Mouse (Mus musculus) telencephalon, adult 2 months (tissue): ENCODE measurements around the gene Prrc2b.

Experiments used
- DNase-seq: peaks from one replicate; pipeline ENCODE4 v3.0.0-alpha.2; 2011; ENCODE audit warnings: low read depth, low spot score

Prrc2b gene

GRCm38 (mm10) chr2:32182676-32183296 is 31.9 kb downstream of the Prrc2b start:
- peak; percentile 78 for DNase-seq

- peak; percentile 75 for DNase-seq
These were observed 36.2 kb downstream of the Prrc2b start for GRCm38 (mm10) chr2:32187019-32187551.

DNA sequence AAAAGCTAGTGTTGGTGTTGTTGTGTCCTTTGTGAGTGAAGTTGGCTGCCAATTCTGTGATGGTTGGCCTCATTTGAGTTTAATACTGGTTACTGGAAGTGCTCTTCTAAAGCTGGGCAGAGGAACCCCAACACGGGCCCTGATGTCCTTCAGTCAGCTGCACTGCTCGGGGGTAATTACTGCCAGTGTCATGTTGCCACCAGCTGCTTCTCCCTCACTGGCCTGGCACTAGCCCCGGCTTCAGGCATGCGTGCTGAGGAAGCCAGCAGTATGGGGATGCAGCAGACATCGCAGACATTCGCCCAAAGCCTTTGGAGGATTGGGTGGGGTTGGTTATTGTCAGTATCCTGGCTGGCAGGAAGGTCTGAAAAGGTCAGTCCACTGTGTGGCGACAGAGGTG is 36.8 kb downstream of the Prrc2b start:
- DNase-seq: no peak

DNA sequence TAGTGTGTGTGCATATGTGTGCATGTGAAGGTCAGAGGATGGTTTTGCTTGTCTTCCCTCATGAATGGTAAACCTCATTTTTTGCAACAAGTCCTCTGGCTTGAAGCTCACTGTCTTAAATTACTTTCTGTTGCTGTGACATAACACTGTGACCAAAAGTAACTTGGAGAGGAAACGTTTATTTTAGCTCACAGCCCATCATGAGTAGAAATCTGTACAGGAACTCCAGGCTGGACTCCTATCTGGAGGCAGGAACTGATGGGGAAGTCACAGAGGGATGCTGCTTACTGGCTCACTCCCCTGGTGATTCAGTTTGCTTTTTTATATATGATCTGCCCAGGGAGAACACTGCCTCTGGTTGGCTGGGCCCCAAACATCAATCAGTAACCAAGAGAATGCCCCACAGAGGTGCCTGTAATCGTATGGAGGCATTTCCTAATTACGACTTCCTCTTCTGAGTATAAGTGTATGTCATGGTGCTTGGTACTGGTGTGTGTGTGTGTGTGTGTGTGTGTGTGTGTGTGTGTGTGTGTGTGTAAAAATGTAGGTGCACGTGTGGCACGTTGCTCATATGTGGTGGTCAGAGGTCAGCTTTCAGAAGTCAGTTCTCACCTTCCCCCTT is 38.3 kb downstream of the Prrc2b start:
- no peak for DNase-seq

- DNase-seq: no peak
These were observed 39.7 kb downstream of the Prrc2b start for GRCm38 (mm10) chr2:32190620-32191019.

- no peak for DNase-seq
These were observed 41.1 kb downstream of the Prrc2b start for GRCm38 (mm10) chr2:32191872-32192507.

- no peak for DNase-seq
These were observed 48.1 kb downstream of the Prrc2b start for GRCm38 (mm10) chr2:32198977-32199376.

GRCm38 (mm10) chr2:32200033-32200432 is 49.2 kb downstream of the Prrc2b start:
- DNase-seq: no peak

GRCm38 (mm10) chr2:32200712-32201111 is 49.8 kb downstream of the Prrc2b start:
- no peak for DNase-seq

- peak; percentile 15 for DNase-seq
These were observed 50.6 kb downstream of the Prrc2b start for GRCm38 (mm10) chr2:32201527-32201926.

DNA sequence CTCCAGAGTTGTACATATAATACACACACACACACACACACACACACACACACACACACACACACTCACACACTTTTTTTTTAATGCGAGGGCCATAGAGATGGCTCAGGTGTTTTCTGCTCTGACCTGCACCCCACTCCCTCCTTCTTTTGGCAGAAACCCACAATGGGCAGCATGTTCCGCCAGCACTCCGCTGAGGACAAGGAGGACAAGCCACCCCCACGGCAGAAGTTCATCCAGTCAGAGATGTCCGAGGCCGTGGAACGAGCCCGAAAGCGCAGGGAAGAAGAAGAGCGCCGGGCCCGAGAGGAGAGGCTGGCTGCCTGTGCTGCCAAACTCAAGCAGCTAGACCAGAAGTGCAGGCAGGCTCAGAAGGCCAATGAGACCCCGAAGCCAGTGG is 53.0 kb downstream of the Prrc2b start:
- no peak for DNase-seq

DNA sequence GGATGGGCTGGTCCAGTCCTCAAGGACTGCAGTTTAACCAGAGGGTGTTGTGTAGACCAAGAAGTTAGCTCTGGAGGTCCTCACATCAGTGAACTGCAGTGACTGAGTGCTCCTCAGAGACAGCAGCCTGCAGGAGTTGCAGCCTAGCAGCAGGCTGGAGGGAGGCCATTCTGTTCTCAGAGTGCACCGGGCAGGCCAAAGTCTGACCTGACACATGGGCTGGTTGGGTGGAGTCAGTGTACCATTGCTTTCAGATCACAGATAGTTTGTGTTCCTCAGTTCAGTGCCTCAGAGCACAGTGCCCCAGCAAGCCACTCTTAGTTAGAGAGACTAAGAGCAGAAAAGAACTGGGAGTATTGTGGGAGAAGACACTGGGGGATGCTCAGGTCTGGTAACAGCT is 56.8 kb downstream of the Prrc2b start:
- no peak for DNase-seq

- no peak for DNase-seq
These were observed 60.8 kb downstream of the Prrc2b start for GRCm38 (mm10) chr2:32211689-32212088.

DNA sequence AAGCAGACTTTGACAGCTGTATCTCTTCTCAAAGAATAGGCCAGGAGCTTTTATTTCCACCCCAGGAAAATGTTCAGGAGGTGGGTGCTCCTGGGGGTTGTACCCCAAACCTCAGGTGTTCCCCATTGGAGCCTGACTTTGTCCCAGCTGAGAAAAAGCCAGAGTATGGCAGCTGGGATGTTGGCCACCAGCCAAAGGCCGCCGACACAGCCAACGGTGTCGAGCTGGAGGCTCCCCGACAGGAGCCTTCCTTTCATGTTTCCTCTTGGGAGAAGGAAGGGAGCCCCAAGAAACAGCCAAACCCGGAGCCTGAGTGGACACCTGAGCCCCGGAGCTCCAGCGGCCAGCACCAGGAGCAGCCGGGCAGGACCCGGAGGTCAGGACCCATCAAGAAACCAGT is 62.1 kb downstream of the Prrc2b start:
- DNase-seq: no peak

GRCm38 (mm10) chr2:32215576-32215975 is 64.7 kb downstream of the Prrc2b start:
- DNase-seq: no peak

DNA sequence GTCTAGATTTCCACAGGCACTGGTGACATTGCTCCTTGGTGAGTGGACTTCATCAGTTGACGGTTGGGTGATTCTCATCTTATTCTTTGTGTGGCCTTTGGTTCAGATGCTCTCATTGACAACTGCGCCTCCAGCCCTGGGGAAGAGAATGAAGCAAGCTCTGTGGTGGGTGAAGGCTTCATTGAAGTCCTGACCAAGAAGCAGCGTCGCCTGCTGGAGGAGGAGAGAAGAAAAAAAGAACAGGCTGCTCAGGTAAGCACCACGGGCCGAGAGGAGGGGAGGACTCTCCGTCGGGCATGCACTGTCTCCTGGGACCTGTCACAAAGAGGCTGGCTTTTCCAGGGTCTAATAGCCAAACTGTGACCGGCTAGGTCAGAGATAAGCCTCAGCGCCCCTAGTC is 65.6 kb downstream of the Prrc2b start:
- no peak for DNase-seq

- DNase-seq: no peak
These were observed 66.8 kb downstream of the Prrc2b start for GRCm38 (mm10) chr2:32217656-32218055.

DNA sequence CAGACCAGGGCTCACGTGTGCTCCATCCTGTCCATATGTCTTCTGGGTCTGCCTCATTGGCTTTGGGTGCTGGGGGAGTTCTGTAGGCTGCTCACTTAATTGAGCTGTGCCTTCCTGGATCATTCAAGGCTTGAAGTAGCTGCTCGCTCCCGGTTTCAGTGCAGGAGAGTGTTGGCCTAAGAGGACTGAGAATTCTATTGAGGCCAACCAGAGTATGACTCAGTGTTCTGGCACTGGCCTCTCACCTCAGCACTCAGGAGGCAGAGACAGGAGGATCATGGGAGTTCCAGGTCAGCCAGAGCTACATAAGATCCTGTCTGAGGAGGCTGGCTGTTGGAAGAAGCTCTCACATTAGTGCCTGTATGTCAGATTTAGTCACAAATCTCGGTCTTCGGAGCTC is 67.2 kb downstream of the Prrc2b start:
- no peak for DNase-seq

DNA sequence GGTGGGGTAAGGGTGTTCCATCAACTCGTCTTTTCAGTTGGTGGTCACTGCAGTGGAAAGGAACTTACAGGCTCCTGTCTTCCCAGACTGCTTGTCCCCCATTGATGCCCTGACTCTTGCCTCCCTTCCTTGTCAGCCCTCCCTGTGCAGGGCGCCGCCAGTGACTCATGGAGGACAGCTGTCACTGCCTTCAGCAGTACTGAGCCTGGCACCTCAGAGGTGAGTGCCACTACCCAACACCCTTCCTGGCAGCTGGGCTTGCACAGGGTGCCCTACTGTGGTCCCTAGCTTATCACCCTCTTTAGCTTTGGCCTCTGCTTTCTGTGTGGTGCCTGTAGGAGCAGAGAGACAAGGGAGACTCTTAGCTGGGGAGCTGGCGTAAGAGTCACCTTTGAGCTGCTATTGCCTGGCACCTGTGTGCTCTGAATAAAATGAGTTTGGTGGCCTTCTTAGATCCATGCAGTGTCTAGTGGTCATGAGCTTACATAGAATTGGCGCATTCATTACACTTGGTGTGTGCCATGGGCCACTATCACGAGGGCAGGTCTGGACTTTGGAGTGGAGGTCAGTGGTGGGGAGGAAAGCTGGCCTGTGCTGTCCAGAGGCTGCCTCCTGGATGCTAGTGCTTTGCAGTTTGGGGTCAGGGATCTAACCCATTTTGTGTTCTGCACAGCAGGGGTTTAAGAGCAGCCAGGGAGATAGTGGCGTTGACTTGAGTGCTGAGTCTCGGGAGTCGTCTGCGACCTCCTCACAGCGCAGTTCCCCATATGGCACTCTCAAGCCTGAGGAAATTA is 67.9 kb downstream of the Prrc2b start:
- no peak for DNase-seq

DNA sequence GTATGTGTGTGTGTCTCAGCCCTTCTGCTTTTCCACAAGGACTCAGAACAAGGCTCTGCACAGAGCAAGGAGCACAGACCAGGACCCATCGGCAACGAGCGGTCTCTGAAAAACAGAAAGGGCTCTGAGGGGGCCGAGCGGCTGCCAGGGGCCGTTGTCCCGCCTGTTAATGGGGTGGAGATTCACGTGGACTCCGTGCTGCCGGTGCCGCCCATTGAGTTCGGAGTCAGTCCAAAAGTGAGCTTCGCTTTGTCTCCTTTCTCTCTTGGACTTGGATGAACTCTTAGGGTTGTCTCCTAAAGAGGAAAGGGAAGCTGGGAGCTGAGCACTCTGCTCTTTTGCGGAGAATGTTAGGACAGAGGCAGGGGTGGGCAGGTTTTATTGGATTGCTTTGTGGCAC is 68.6 kb downstream of the Prrc2b start:
- no peak for DNase-seq

DNA sequence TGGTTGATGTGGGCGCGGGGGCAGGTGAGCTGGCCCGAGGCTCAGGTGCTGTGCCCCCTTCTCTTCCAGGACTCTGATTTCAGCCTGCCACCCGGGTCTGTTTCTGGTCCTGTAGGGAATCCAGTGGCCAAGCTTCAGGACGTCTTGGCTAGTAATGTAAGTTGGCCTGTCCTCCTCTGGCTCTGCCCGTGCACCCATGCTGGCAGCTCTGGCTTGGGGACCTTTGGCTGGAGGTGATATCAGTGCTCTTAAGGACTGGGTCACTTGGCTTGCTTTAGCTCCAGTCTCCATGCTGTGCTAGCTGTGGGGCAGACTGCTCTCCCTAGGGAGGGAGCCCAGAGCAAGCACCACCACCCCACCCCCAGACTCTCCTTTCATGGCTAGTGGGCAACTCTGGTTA is 69.1 kb downstream of the Prrc2b start:
- DNase-seq: no peak

DNA sequence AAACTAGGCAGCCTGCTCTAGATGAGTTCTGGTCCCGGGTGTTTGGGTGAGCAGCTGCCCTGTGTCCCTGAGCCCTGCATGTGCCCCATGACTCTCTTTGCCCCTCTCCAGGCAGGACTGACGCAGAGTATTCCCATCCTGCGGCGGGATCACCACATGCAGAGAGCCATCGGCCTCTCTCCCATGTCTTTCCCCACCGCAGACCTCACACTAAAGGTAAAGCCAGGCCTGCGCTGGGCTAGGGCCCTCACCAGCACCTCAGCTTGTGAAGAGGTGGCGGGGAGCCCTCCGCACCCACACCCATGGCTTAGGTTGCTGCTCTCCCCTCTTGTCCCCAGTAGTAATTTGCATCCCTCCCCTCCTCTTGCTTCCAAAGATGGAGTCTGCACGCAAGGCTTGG is 70.1 kb downstream of the Prrc2b start:
- DNase-seq: no peak
